Mouse (Mus musculus) midbrain, embryonic 12.5 days (tissue): Measurements from ENCODE around the gene AA467197. TPM values are rescaled to one million over a fixed set of nuclear protein-coding genes. Genes with fewer than 3 reads are reported as not detected.
A peak's percentile ranks its signal among the peaks of the same experiment; 100 is the strongest.

Experiments
- ATAC-seq: fragments of 200-750 bp; cut with Nextera tagmentation; 2 replicates; pipeline ENCODE4 v1.8.0; 2017; ENCODE audit warnings: low read depth, moderate TSS enrichment, moderate library complexity; ENCODE audit not compliant: low FRiP score
- H3K27ac ChIP-seq: fragments of 300-500 bp; sonication (generic); replicated peaks from 2 replicates; pipeline ENCODE4 v1.5.1; 2016; ENCODE audit warnings: mild to moderate bottlenecking
- H3K27me3 ChIP-seq: fragments of 300-500 bp; sonication (generic); 2 replicates; pipeline ENCODE4 v1.6.1; 2016; ENCODE audit warnings: mild to moderate bottlenecking
- H3K36me3 ChIP-seq: fragments of 300-500 bp; sonication (generic); 2 replicates; pipeline ENCODE4 v1.6.1; 2016
- H3K4me1 ChIP-seq: fragments of 300-500 bp; sonication (generic); 2 replicates; pipeline ENCODE4 v1.6.1; 2016
- H3K4me2 ChIP-seq: fragments of 300-500 bp; sonication (generic); replicated peaks from 2 replicates; pipeline ENCODE4 v1.6.1; 2016; ENCODE audit warnings: mild to moderate bottlenecking, moderate library complexity
- H3K4me3 ChIP-seq: fragments of 300-500 bp; sonication (generic); 2 replicates; pipeline ENCODE4 v1.5.1; 2016; ENCODE audit warnings: mild to moderate bottlenecking
- H3K9ac ChIP-seq: fragments of 300-500 bp; sonication (generic); replicated peaks from 2 replicates; pipeline ENCODE4 v1.6.1; 2016; ENCODE audit warnings: mild to moderate bottlenecking, moderate library complexity
- H3K9me3 ChIP-seq: fragments of 300-500 bp; sonication (generic); 2 replicates; pipeline ENCODE4 v1.6.1; 2016; ENCODE audit warnings: mild to moderate bottlenecking
- WGBS: fragments of 180-500 bp; shearing (Covaris S2); methylation state at CpG from one replicate; pipeline ENCODE4 v1.1.7; 2016; 5-methylcytosine and 5-hydroxymethylcytosine counted together
- polyA plus RNA-seq: library from polyadenylated mRNA; unstranded; fragments of >200 nt; fragmentation: Nextera tagmentation; extraction: Ambion mirVana; gene quantifications from 2 replicates; pipeline ENCODE4 v1.2.1, GENCODE M21; 2016

AA467197 gene
- 0.26 and 0.43 TPM in 2 replicates for polyA plus RNA-seq

DNA sequence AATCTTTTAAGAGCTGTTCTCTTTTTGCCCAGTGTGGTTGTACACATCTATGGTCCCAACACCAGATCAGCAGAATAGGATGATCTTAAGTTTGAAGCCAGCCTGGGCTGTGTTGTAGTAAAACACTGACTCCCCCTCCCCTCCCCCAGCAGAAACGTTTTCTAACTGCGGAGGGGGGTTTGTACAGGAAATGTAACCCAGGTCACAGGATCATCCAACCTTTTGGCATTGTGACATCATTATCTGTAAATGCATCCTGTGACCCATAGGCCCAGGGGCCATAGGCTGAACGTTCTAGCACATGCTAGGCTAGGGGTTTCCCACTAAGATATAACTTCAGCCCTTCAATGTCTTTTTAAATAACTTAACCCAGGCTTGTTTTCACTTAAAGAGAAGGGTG, at the start of gene AA467197:
Gene AA467197, plus strand, starts transcription at position 301 of the 400 bp plus-strand sequence.
- no peak within 1 kb of the TSS for H3K27ac ChIP-seq
- peaks cover 20% of the 10 kb centered on the region for H3K36me3 ChIP-seq
- peak within 1 kb of the TSS; percentile 44; the same call in 1 of the 2 replicates for H3K9ac ChIP-seq
- H3K4me2 ChIP-seq: peak within 1 kb of the TSS; percentile 74
- H3K27me3 ChIP-seq: peaks cover 16% of the 10 kb centered on the region
- H3K4me1 ChIP-seq: peaks cover 8% of the 10 kb centered on the region
- no peak for ATAC-seq
- no peaks in the 10 kb centered on the region for H3K9me3 ChIP-seq
- peak within 1 kb of the TSS; percentile 44 for H3K4me3 ChIP-seq
- 75% methylated on average over 3 of the region's 3 CpGs for WGBS

DNA sequence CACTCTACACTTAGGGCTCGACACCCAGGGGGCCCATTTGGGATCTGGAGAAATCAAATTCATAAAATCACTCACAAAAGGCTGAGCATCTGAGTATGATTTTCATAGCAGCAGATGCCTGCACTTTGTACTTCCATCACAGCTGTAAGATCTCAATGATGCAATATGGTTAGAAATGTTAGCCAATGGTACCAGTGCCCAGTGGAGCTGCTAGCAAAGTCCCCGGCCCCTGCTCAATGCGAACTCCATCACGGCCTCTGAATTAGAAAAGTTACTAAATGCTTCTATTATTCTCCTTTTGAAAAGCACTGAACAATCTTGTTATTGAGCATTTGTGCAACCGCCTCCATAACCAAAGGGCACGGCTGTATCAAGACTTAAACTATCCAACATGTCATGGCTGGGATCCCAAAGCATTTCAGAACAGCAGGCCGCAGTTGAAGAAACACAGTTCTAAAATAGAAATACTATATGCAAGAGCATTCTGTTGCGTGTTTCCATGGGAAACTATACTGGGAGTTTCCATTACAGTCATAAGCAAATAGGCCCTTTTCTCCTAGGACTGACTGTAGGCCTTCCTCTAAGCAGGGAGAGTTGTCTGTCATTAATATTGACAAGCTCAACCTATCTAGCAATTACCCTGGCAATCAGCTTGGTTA, 48.8 kb upstream of the AA467197 start:
- ATAC-seq: no peak
- H3K4me1 ChIP-seq: no peaks in the 10 kb centered on the region
- no peak overlapping the region for H3K27ac ChIP-seq
- no peaks in the 10 kb centered on the region for H3K27me3 ChIP-seq
- no peaks in the 10 kb centered on the region for H3K9me3 ChIP-seq
- H3K9ac ChIP-seq: no peak overlapping the region
- WGBS: 89% methylated on average over 8 of the region's 8 CpGs
- no peaks in the 10 kb centered on the region for H3K36me3 ChIP-seq
- H3K4me3 ChIP-seq: no peak overlapping the region
- no peak overlapping the region for H3K4me2 ChIP-seq

DNA sequence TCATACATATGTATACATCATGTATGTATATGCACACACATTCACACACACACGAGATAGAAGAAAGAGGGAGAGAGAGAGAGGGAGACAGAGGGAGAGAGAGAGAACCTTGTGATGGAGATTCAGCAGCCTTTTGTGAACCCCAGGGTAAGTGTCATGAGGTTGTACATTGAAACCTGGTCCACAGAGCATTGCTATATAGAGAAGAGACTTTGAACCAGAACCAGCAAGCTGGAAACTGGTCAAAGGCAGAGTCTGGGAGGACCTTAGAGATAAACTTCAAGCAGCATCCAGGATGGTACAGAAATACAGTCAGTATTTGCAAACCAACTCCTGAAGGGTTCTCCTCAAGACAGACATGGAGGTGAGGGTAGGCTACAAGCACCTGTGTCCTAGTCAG, 46.4 kb upstream of the AA467197 start:
- no peak overlapping the region for H3K4me3 ChIP-seq
- 88% methylated on average over 1 of the region's 1 CpGs for WGBS
- H3K9ac ChIP-seq: no peak overlapping the region
- no peaks in the 10 kb centered on the region for H3K9me3 ChIP-seq
- ATAC-seq: no peak
- H3K27ac ChIP-seq: no peak overlapping the region
- no peaks in the 10 kb centered on the region for H3K36me3 ChIP-seq
- H3K4me2 ChIP-seq: no peak overlapping the region
- H3K27me3 ChIP-seq: no peaks in the 10 kb centered on the region
- H3K4me1 ChIP-seq: no peaks in the 10 kb centered on the region

DNA sequence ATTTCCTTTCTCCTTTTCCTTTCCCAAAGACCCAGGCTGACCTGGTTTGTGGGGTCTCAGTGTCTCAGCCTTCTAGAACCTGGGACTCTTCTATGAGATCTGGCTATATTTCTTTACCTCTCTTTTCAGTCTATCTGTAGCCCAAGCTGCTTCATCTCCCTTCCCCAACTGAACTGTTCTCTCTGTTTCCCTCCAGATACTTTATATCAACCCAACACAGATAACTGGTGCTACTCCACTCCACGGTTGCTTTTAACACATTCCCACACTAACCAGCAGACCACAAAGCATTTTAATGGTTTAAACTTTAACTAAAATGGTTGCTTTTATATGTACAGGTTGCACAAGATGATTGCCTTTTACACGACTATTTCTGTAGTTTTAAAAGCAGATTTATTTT, 45.6 kb upstream of the AA467197 start:
- H3K27ac ChIP-seq: no peak overlapping the region
- no peaks in the 10 kb centered on the region for H3K9me3 ChIP-seq
- H3K36me3 ChIP-seq: no peaks in the 10 kb centered on the region
- no peak for ATAC-seq
- no peaks in the 10 kb centered on the region for H3K4me1 ChIP-seq
- 78% methylated on average over 2 of the region's 2 CpGs for WGBS
- no peak overlapping the region for H3K9ac ChIP-seq
- H3K4me3 ChIP-seq: no peak overlapping the region
- H3K4me2 ChIP-seq: no peak overlapping the region
- no peaks in the 10 kb centered on the region for H3K27me3 ChIP-seq

DNA sequence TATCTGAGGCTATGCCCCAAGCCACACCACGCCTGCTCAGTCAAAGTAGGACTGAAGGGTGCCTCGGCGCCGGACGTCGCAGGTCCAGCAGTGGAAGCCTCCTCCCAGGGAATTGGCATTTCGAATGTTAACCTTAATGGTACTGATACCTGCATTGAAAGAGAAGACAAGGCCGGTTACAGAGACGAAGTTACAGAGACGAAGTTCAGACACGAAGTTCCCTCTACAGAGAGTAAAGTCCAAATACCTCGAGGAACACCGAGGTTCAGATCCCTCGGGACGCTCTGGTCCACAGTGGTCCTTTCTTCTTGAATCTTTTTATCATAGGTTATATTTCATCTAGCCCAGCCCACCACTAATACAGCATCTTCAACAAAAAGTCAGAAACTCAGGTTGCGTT, 41.3 kb upstream of the AA467197 start:
- no peaks in the 10 kb centered on the region for H3K4me1 ChIP-seq
- H3K36me3 ChIP-seq: no peaks in the 10 kb centered on the region
- H3K4me2 ChIP-seq: no peak overlapping the region
- H3K27ac ChIP-seq: no peak overlapping the region
- H3K27me3 ChIP-seq: no peaks in the 10 kb centered on the region
- H3K4me3 ChIP-seq: no peak overlapping the region
- H3K9me3 ChIP-seq: no peaks in the 10 kb centered on the region
- ATAC-seq: no peak
- WGBS: 95% methylated on average over 16 of the region's 16 CpGs
- H3K9ac ChIP-seq: no peak overlapping the region

DNA sequence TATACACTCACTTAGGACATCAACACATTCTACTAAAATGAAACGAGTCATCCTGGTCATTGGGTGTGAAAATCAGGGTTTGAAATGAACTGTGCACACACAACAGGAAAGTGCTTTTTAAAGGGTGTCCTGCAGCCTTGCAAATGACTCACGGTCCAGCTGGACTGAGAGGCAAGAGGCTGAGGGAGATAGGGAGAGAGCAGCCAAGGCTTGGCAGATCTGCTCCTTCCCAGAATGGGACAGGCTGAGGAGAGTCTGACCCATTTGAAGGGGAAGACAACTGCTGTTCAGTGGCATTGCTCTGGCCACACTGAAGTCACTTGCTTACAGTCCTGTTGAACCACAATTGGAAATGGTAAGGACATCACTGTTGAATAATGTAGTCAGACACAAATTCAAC, 37.0 kb upstream of the AA467197 start:
- H3K4me2 ChIP-seq: no peak overlapping the region

DNA sequence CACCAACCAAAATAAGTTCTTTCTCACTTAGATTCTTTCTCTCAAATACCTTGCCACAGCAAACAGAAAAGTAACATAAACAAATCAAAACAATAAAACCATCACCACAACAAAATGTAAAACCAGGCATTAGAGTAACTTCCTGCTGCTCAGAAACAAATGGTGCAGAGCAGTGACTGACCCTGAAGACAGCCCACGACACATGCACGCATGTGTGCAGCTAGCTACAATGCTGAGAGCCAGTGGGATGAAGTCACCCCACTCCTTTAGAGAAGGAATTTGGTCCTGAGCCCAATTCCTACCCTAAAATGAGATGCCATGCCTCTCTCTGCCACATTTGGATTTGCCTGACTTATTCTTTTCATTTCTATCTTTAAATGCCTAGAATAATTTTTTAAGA, 35.4 kb upstream of the AA467197 start:
- no peak overlapping the region for H3K4me2 ChIP-seq
- no peak for ATAC-seq
- no peak overlapping the region for H3K27ac ChIP-seq
- no peaks in the 10 kb centered on the region for H3K4me1 ChIP-seq
- no peaks in the 10 kb centered on the region for H3K36me3 ChIP-seq
- H3K9ac ChIP-seq: no peak overlapping the region
- 92% methylated on average over 2 of the region's 2 CpGs for WGBS
- no peaks in the 10 kb centered on the region for H3K9me3 ChIP-seq
- no peak overlapping the region for H3K4me3 ChIP-seq
- no peaks in the 10 kb centered on the region for H3K27me3 ChIP-seq

More for the DNA sequence above, 37.0 kb upstream of the AA467197 start:
- Histone ChIP-seq H3K4me3 (no peak overlapping the region), H3K27ac (no peak overlapping the region), H3K9ac (no peak overlapping the region), H3K36me3 (no peaks in the 10 kb centered on the region), H3K27me3 (no peaks in the 10 kb centered on the region), H3K9me3 (no peaks in the 10 kb centered on the region), H3K4me1 (no peaks in the 10 kb centered on the region)
- ATAC-seq: no peak
- 86% methylated on average over 2 of the region's 2 CpGs for WGBS

DNA sequence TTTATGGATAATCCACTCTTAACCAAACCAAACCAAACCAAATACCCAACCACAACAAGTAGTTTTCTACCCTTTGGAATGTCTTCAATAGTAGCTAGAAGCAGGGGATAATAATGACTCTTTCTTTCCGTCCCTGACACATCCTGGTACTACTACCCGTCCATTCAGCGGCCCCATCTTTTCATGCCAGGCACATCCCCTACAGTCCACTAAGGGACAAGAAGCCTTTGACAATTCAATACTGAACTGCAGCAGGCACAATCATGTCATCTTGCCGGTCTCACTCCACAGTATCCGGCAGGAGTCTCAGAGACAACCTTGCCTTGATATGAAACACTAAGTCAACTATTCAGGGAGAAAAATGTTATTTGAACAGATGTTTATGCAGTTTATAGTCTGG, 31.0 kb upstream of the AA467197 start:
- H3K9me3 ChIP-seq: no peaks in the 10 kb centered on the region
- no peak overlapping the region for H3K27ac ChIP-seq
- no peak for ATAC-seq
- no peak overlapping the region for H3K9ac ChIP-seq
- H3K36me3 ChIP-seq: no peaks in the 10 kb centered on the region
- no peak overlapping the region for H3K4me3 ChIP-seq
- H3K4me1 ChIP-seq: no peaks in the 10 kb centered on the region; the same call in 1 of the 2 replicates
- H3K27me3 ChIP-seq: no peaks in the 10 kb centered on the region; the same call in 1 of the 2 replicates
- WGBS: 81% methylated on average over 5 of the region's 5 CpGs
- H3K4me2 ChIP-seq: no peak overlapping the region

DNA sequence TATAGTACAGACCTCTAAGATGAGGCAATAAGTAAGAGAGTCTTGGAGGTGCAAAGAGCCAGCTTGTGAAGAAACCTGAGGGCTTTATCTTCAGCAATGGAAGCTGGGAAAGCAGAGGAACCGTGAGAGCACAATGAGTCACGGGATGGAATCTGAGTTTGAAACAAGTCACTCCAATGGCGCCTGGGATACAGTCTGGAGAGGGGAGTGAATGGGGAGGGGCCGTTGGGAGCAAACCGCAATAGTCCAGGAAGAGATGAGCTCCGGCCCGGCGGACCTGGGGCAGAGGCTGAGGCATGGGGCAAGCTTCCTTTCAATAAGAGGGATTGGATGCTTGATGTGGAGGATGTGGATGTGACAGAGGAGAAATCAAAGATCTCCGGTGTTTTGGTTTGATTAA, 28.0 kb upstream of the AA467197 start:
- no peaks in the 10 kb centered on the region for H3K9me3 ChIP-seq
- 83% methylated on average over 9 of the region's 9 CpGs for whole genome bisulfite sequencing
- H3K27ac ChIP-seq: no peak overlapping the region
- no peak for ATAC-seq
- no peak overlapping the region for H3K4me2 ChIP-seq
- no peak overlapping the region for H3K9ac ChIP-seq
- H3K36me3 ChIP-seq: no peaks in the 10 kb centered on the region
- no peaks in the 10 kb centered on the region; the same call in 1 of the 2 replicates for H3K4me1 ChIP-seq
- H3K27me3 ChIP-seq: peaks cover 6% of the 10 kb centered on the region; the same call in 1 of the 2 replicates
- H3K4me3 ChIP-seq: no peak overlapping the region

DNA sequence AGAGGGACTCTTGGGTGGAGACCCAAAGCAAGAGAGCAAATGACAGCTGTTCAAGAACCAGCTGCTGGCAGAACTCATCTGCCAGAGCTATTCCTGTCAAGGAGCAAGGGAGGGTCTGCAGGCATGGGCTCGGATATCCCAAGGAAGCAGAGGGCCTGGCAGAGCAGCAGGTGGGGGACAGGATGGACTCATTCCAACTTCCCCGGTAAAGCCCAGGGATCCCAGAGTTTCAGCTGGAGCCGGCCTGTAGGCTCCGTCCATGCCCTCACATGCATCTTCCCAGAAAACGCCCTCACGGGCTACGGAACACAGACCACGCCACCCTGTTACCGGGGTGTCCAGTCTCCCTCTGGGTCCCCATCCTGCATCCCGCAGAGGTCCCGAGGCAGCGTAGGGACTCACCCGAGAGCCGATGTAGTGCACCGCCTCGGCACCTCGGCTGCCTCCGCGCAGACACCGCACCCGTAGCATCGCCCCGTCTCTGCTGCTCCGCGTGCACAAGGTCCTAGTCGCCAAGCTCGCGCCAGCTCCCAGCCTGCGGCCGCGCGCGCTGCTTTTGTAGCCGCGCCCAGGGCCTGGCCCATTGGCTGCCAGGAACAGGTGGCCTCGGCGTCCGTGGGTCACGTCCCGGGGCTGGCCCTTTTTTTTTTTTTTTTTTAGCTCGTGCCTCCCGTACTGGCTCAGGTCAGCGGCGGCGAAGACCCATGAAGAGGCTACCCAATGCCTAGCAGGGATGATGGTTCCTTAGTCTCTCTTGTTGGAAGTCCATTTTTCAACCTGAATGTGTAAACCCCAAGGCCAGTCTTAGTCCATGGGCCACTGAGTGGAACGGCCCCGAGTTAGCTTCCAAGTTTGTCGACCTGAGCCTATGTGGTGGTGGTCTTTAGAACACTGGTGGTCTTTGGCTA, 25.8 kb upstream of the AA467197 start, which contains the start of gene Gatm:
Gene Gatm, minus strand, starts transcription at position 558 of the 908 bp plus-strand sequence.
- H3K36me3 ChIP-seq: no peaks in the 10 kb centered on the region
- peak within 1 kb of the TSS; percentile 52 for H3K4me3 ChIP-seq
- H3K9ac ChIP-seq: peak within 1 kb of the TSS; percentile 69
- peak within 1 kb of the TSS; percentile 74 for H3K4me2 ChIP-seq
- WGBS: 4% methylated on average over 48 of the region's 48 CpGs
- no peak within 1 kb of the TSS for H3K27ac ChIP-seq
- peaks cover 6% of the 10 kb centered on the region; the same call in 1 of the 2 replicates for H3K27me3 ChIP-seq
- no peaks in the 10 kb centered on the region; the same call in 1 of the 2 replicates for H3K4me1 ChIP-seq
- ATAC-seq: peak; percentile 99
- H3K9me3 ChIP-seq: no peaks in the 10 kb centered on the region

DNA sequence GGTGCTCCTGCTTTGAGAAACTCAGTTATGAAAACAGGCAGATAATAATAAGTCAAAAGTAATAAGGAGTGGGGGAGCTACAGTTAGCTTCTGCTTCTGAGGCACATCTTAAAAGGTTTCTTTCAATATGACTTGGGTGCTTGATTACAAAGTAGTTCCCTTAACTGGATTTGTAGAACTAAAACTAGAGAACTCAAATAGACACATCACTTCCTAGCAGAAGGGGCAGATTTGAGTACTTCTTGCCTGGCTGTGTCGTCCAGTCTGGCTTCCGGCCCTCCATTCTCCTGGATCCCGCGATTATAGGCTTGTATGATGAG, 25.2 kb upstream of the AA467197 start:
- Histone ChIP-seq H3K9me3 (no peaks in the 10 kb centered on the region), H3K9ac (no peak overlapping the region), H3K4me3 (peak overlapping the region; percentile 52), H3K36me3 (no peaks in the 10 kb centered on the region), H3K4me2 (peak overlapping the region; percentile 74), H3K4me1 (no peaks in the 10 kb centered on the region; the same call in 1 of the 2 replicates), H3K27ac (no peak overlapping the region), H3K27me3 (peaks cover 6% of the 10 kb centered on the region; the same call in 1 of the 2 replicates)
- WGBS: 84% methylated on average over 4 of the region's 4 CpGs
- no peak for ATAC-seq

DNA sequence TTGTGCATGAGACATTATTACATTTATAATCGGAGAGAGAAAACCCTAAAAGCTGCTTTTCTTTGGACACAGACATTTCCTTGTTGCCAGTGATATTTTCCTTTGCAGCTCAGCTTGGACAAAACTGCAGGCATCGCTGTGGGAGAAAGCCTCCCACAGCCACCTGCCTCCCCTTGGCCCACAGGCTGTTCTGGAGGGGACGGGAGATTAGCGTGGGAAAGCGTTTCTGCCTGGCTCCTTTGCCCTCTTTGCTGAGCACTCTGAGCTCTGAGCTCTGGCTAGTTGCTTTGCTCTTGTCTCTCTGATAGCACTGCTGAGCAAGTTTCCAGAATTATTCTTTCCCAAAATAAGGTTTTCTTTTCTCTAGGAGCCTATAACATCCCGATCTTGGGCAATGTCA, 20.5 kb upstream of the AA467197 start:
- 0 out of 2 replicates have a peak, but pooled peaks cover 6% of the 10 kb centered on the region for H3K27me3 ChIP-seq
- no peak overlapping the region for H3K27ac ChIP-seq
- H3K9me3 ChIP-seq: no peaks in the 10 kb centered on the region
- no peak for ATAC-seq
- no peak overlapping the region for H3K4me3 ChIP-seq
- H3K9ac ChIP-seq: no peak overlapping the region
- WGBS: 54% methylated on average over 6 of the region's 6 CpGs
- H3K4me2 ChIP-seq: no peak overlapping the region
- no peaks in the 10 kb centered on the region for H3K36me3 ChIP-seq
- H3K4me1 ChIP-seq: no peaks in the 10 kb centered on the region
